Mouse (Mus musculus) CH12.LX (cell line): ENCODE measurements at regions not wholly inside any gene's neighbourhood (a gene's known extent, or its start where the extent isn't known, plus 50 kb on each side); places are given as distances from the start of the nearest gene placed in this dataset.

Experiments
- DNase-seq: peaks from one replicate; pipeline ENCODE4 v3.0.0-alpha.2; 2013; ENCODE audit errors: extremely low read depth
- H3K27ac ChIP-seq: 2 replicates; pipeline ENCODE4 v1.5.1; 2012; ENCODE audit warnings: low read depth, mild to moderate bottlenecking, control low read depth, moderate library complexity; ENCODE audit not compliant: insufficient read depth
- H3K27me3 ChIP-seq: replicated peaks from 2 replicates; pipeline ENCODE3; 2012; ENCODE audit warnings: inconsistent platforms
- H3K36me3 ChIP-seq, 2 experiments: replicated peaks in 1 of 2; 2 replicates each; pipeline versions ENCODE3 to v1.6.1; 2012; ENCODE audit warnings: inconsistent platforms in 1 of 2, low read length in 1 of 2, mild to moderate bottlenecking in 1 of 2, mixed read lengths in 1 of 2, moderate library complexity in 1 of 2; ENCODE audit not compliant: control insufficient read depth in 1 of 2, insufficient read depth in 1 of 2
- H3K4me1 ChIP-seq, 2 experiments: 2 replicates each; pipeline ENCODE4 v1.6.1; 2012; ENCODE audit warnings: inconsistent platforms in 1 of 2, moderate library complexity in 1 of 2; ENCODE audit not compliant: insufficient read depth in 2 of 2, control insufficient read depth in 1 of 2
- H3K4me2 ChIP-seq: 2 replicates; pipeline ENCODE4 v1.6.1; 2012; ENCODE audit warnings: low read depth, mild to moderate bottlenecking, control low read depth; ENCODE audit not compliant: poor library complexity, insufficient read depth, severe bottlenecking
- H3K4me3 ChIP-seq, 3 experiments: fragments of 150-350 bp in 1 of 3; sonication (generic) in 1 of 3; replicated peaks in 1 of 3; 2 replicates each; pipeline versions ENCODE3 to v1.5.1; 2011 to 2012; ENCODE audit warnings: low read depth in 2 of 3, low read length in 2 of 3, mild to moderate bottlenecking in 2 of 3, moderate library complexity in 2 of 3, control low read depth in 1 of 3, improper control_type of control experiment in 1 of 3, inconsistent platforms in 1 of 3, mixed read lengths in 1 of 3; ENCODE audit not compliant: poor library complexity in 1 of 3
- H3K79me2 ChIP-seq: replicated peaks from 2 replicates; pipeline ENCODE4 v1.6.1; 2012; ENCODE audit warnings: mild to moderate bottlenecking, moderate library complexity; ENCODE audit not compliant: control insufficient read depth, poor library complexity, insufficient read depth, severe bottlenecking; ENCODE audit errors: extremely low read depth
- H3K9ac ChIP-seq: 2 replicates; pipeline ENCODE4 v1.6.1; 2012; ENCODE audit warnings: low read depth, mild to moderate bottlenecking, control low read depth, moderate library complexity; ENCODE audit not compliant: insufficient read depth
- H3K9me3 ChIP-seq: replicated peaks from 2 replicates; pipeline ENCODE3; 2012; ENCODE audit warnings: low read length, inconsistent platforms, mixed read lengths
- CHD1 ChIP-seq: IDR thresholded peaks from 2 replicates; pipeline ENCODE4 v1.6.1; 2012; ENCODE audit warnings: low read depth, low read length, improper control_type of control experiment, inconsistent platforms
- CHD2 ChIP-seq: IDR thresholded peaks from 2 replicates; pipeline ENCODE4 v1.6.1; 2011; ENCODE audit warnings: low read length, improper control_type of control experiment
- CTCF ChIP-seq, 2 experiments: IDR thresholded peaks in 1 of 2; conservative IDR thresholded peaks in 1 of 2; 2 replicates each; pipeline ENCODE4 v1.5.1; 2011 to 2012; ENCODE audit warnings: low read depth in 2 of 2, low read length in 2 of 2, improper control_type of control experiment in 1 of 2, inconsistent platforms in 1 of 2, mild to moderate bottlenecking in 1 of 2, moderate library complexity in 1 of 2
- ELF1 ChIP-seq: IDR thresholded peaks from 2 replicates; pipeline ENCODE4 v1.6.1; 2014; ENCODE audit warnings: low read depth, mild to moderate bottlenecking, inconsistent platforms, low read length, improper control_type of control experiment
- EP300 ChIP-seq: IDR thresholded peaks from 2 replicates; pipeline ENCODE4 v1.6.1; 2011; ENCODE audit warnings: low read length, improper control_type of control experiment
- ETS1 ChIP-seq: conservative IDR thresholded peaks from 2 replicates; pipeline ENCODE4 v1.6.1; 2012; ENCODE audit warnings: low read depth, mild to moderate bottlenecking, inconsistent platforms, low read length, improper control_type of control experiment, moderate library complexity
- GABPA ChIP-seq: IDR thresholded peaks from 2 replicates; pipeline ENCODE4 v1.6.1; 2012; ENCODE audit warnings: low read depth, low read length, improper control_type of control experiment, inconsistent platforms; ENCODE audit not compliant: insufficient replicate concordance
- HCFC1 ChIP-seq: IDR thresholded peaks from 2 replicates; pipeline ENCODE4 v1.6.1; 2012; ENCODE audit warnings: low read depth, mild to moderate bottlenecking, inconsistent platforms, low read length, improper control_type of control experiment
- IRF4 ChIP-seq: IDR thresholded peaks from 2 replicates; pipeline ENCODE4 v1.6.1; 2014; ENCODE audit warnings: low read depth, mild to moderate bottlenecking, inconsistent platforms, low read length, improper control_type of control experiment
- KAT2A ChIP-seq: IDR thresholded peaks from 2 replicates; pipeline ENCODE4 v1.6.1; 2012; ENCODE audit warnings: low read length, improper control_type of control experiment, inconsistent platforms; ENCODE audit not compliant: insufficient replicate concordance
- MAX ChIP-seq: IDR thresholded peaks from 2 replicates; pipeline ENCODE4 v1.6.1; 2011; ENCODE audit warnings: low read length, improper control_type of control experiment
- MAZ ChIP-seq: IDR thresholded peaks from 2 replicates; pipeline ENCODE4 v1.6.1; 2012; ENCODE audit warnings: low read depth, mild to moderate bottlenecking, inconsistent platforms, low read length, improper control_type of control experiment, moderate library complexity
- MXI1 ChIP-seq: IDR thresholded peaks from 2 replicates; pipeline ENCODE4 v1.6.1; 2011; ENCODE audit warnings: mild to moderate bottlenecking, low read depth, low read length, improper control_type of control experiment
- NELFE ChIP-seq: IDR thresholded peaks from 2 replicates; pipeline ENCODE4 v1.6.1; 2011; ENCODE audit warnings: low read depth, low read length, improper control_type of control experiment
- NRF1 ChIP-seq: IDR thresholded peaks from 2 replicates; pipeline ENCODE4 v1.6.1; 2014; ENCODE audit warnings: low read depth, mild to moderate bottlenecking, inconsistent platforms, low read length, improper control_type of control experiment, moderate library complexity
- PAX5 ChIP-seq: IDR thresholded peaks from 2 replicates; pipeline ENCODE4 v1.6.1; 2012; ENCODE audit warnings: low read length, inconsistent platforms, mixed read lengths
- SIN3A ChIP-seq: IDR thresholded peaks from 2 replicates; pipeline ENCODE4 v1.6.1; 2012; ENCODE audit warnings: low read length, improper control_type of control experiment, inconsistent platforms
- SMC3 ChIP-seq: IDR thresholded peaks from 2 replicates; pipeline ENCODE4 v1.6.1; 2011; ENCODE audit warnings: low read depth, low read length, improper control_type of control experiment
- UBTF ChIP-seq: IDR thresholded peaks from 2 replicates; pipeline ENCODE4 v1.6.1; 2012; ENCODE audit warnings: low read depth, mild to moderate bottlenecking, inconsistent platforms, low read length, improper control_type of control experiment, moderate library complexity
- ZMIZ1 ChIP-seq: IDR thresholded peaks from 2 replicates; pipeline ENCODE4 v1.6.1; 2012; ENCODE audit warnings: low read depth, mild to moderate bottlenecking, inconsistent platforms, low read length, improper control_type of control experiment
- ZNF384 ChIP-seq: IDR thresholded peaks from 2 replicates; pipeline ENCODE4 v1.6.1; 2012; ENCODE audit warnings: low read depth, low read length, improper control_type of control experiment, inconsistent platforms
- dilution Hi-C: fragments of 300-500 bp; cut with MboI; formaldehyde crosslinking; loops from 2 replicates; pipeline ENCODE4 v1.14.3; 2020; ENCODE audit warnings: low sequenced_read_pairs; ENCODE audit not compliant: extremely low pct_unique_long_range_greater_than_20kb, extremely low pct_ligation_motif_present
- in situ Hi-C: fragments of 300-500 bp; cut with MboI; formaldehyde crosslinking; loops from 3 replicates; pipeline ENCODE4 v1.14.3; 2019; ENCODE audit warnings: low sequenced_read_pairs, low pct_ligation_motif_present, low pct_unique_long_range_greater_than_20kb, mixed read lengths

- H3K4me2 ChIP-seq = no peak overlapping the region
- TF ChIP-seq NRF1 = no peak
- TF ChIP-seq GABPA = no peak
- no peak for TF ChIP-seq ELF1
- no peak for TF ChIP-seq ETS1
- TF ChIP-seq SMC3 = no peak
- no peak for TF ChIP-seq CTCF (conservative IDR thresholded peaks at IDR 0.05 in 1 of 2, IDR thresholded peaks at IDR 0.05 in 1 of 2; ENCODE audit: low read depth in 2 of 2, low read length in 2 of 2)
- no peak for TF ChIP-seq ZNF384
- TF ChIP-seq IRF4 = no peak
- no peak for TF ChIP-seq HCFC1
- TF ChIP-seq PAX5 = no peak
- TF ChIP-seq CHD1 = no peak
- no peak for TF ChIP-seq KAT2A
- TF ChIP-seq SIN3A = no peak
- no peak for TF ChIP-seq EP300
- no peak for TF ChIP-seq ZMIZ1
- no peak for TF ChIP-seq MXI1
- in situ Hi-C loops = no loop called here
- no peak for DNase-seq
- no peak overlapping the region for H3K27ac ChIP-seq
- no peak overlapping the region for H3K4me3 ChIP-seq
- H3K79me2 ChIP-seq = no peaks in the 10 kb centered on the region
- no peaks in the 10 kb centered on the region for H3K36me3 ChIP-seq
- no peak overlapping the region for H3K9ac ChIP-seq
- H3K27me3 ChIP-seq = peaks cover 35% of the 10 kb centered on the region
- no peaks in the 10 kb centered on the region for H3K4me1 ChIP-seq
- no peaks in the 10 kb centered on the region for H3K9me3 ChIP-seq
- dilution Hi-C loops = no loop called here
Measured at GRCm38 (mm10) chr2:166250571-166250970, 95.1 kb upstream of the Sulf2 start.

GRCm38 (mm10) chr2:166249338-166249950 lies 94.0 kb upstream of the Sulf2 start:
- Histone ChIP-seq H3K4me2 (no peak overlapping the region), H3K9ac (no peak overlapping the region), H3K4me3 (no peak overlapping the region), H3K4me1 (no peaks in the 10 kb centered on the region), H3K36me3 (no peaks in the 10 kb centered on the region), H3K27me3 (peaks cover 38% of the 10 kb centered on the region), H3K27ac (no peak overlapping the region), H3K79me2 (no peaks in the 10 kb centered on the region), H3K9me3 (no peaks in the 10 kb centered on the region)
- in situ Hi-C loops = no loop called here
- DNase-seq = no peak
- TF ChIP-seq UBTF (no peak), MAZ (no peak), CHD2 (no peak), ZNF384 (no peak), MXI1 (no peak), NELFE (no peak), SMC3 (no peak), MAX (no peak), PAX5 (no peak), EP300 (no peak), ELF1 (no peak), ETS1 (no peak)
- dilution Hi-C loops = no loop called here
